18 mouse cellular contexts compared by ENCODE assay signal in the genomic region with DNA sequence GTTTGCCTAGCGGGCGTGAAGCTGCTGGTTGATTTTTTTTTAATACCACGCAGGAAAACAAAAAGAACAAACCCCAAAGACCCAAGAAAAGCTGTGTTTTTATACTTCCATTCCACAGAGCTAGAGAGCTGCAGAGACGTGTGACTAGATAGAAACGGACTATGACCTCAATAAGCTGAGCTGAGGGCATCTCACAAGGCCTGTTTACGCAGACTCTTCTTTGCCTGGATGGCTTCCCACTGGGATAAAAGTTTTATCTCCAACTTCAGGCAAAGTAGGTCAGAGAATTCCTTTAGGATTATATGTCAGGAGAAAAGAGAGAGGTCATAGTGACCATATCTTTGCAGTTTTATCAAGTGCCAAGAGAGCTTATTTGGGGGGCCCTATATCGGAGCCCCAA.
DNase-seq lines count a peak whose midpoint lies in the region.
"Had no signal": no experiment of that assay in that cellular context is flagged by ENCODE, and none has a peak within 500 bp of the region (broad histone marks: within the 10 kb centered on the region; RNA-seq: fewer than 3 reads in every experiment).

No protein-coding gene starts in this region.

- peak; percentile 20 for DNase-seq in heart, adult 8-10 months (ENCODE audit: low spot score)
- DNase-seq in heart, postnatal 25 days (ENCODE audit: low spot score): no peak
- DNase-seq in kidney, adult 8-10 months: peak; percentile 47 to 71
- no peak for DNase-seq in kidney, postnatal 4 days
- peak; percentile 51 for DNase-seq in ovary, adult 18-20 months (ENCODE audit: low spot score)
- DNase-seq in ovary, postnatal 36 days (ENCODE audit: low spot score): no peak
- DNase-seq in cerebellum, postnatal 14 days: no peak
- DNase-seq: cerebellum, adult 2 months; cerebellum, postnatal 25 days; forebrain, postnatal 0 days; heart, postnatal 4 days; liver, embryonic 13.5 days; lung, embryonic 14.5 days; lung, postnatal 14 days; right cerebral cortex, adult 18-20 months; spleen, adult 18-20 months; thymus, adult 18-20 months; thymus, postnatal 25 days had no signal

- intact Hi-C loops in heart, postnatal 25 days (cut with DNase I): no loop called here

Comparison
In these comparisons a context has a peak if more than half of its experiments do, and no peak if none do; other contexts are left out.
1. DNase-seq: peak in heart, adult 8-10 months (single experiment), kidney, adult 8-10 months (2 of 2) and ovary, adult 18-20 months (single experiment); none in heart, postnatal 25 days (single experiment), kidney, postnatal 4 days (0 of 2), ovary, postnatal 36 days (single experiment) and cerebellum, postnatal 14 days (0 of 2).